Mouse (Mus musculus) heart, embryonic 15.5 days (tissue): Measurements from ENCODE around the gene Tmem158. TPM values are rescaled to one million over a fixed set of nuclear protein-coding genes. Genes with fewer than 3 reads are reported as not detected.
A peak's percentile ranks its signal among the peaks of the same experiment; 100 is the strongest.

Source experiments
- ATAC-seq: fragments of 200-750 bp; cut with Nextera tagmentation; replicated peaks from 2 replicates; pipeline ENCODE4 v1.8.0; 2017; ENCODE audit warnings: low read depth, moderate TSS enrichment; ENCODE audit not compliant: insufficient number of reproducible peaks, insufficient read depth, low FRiP score
- H3K27ac ChIP-seq: fragments of 300-500 bp; sonication (generic); 2 replicates; pipeline ENCODE4 v1.5.1; 2015; ENCODE audit warnings: mild to moderate bottlenecking, inconsistent platforms
- H3K27me3 ChIP-seq: fragments of 300-500 bp; sonication (generic); 2 replicates; pipeline ENCODE4 v1.6.1; 2015; ENCODE audit warnings: inconsistent platforms
- H3K36me3 ChIP-seq: fragments of 300-500 bp; sonication (generic); 2 replicates; pipeline ENCODE4 v1.6.1; 2015; ENCODE audit warnings: mild to moderate bottlenecking, inconsistent platforms
- H3K4me1 ChIP-seq: fragments of 300-500 bp; sonication (generic); replicated peaks from 2 replicates; pipeline ENCODE4 v1.6.1; 2015; ENCODE audit warnings: inconsistent platforms
- H3K4me2 ChIP-seq: fragments of 300-500 bp; sonication (generic); 2 replicates; pipeline ENCODE4 v1.6.1; 2015; ENCODE audit warnings: inconsistent platforms, mild to moderate bottlenecking, moderate library complexity
- H3K4me3 ChIP-seq: fragments of 300-500 bp; sonication (generic); 2 replicates; pipeline ENCODE4 v1.5.1; 2015; ENCODE audit warnings: mild to moderate bottlenecking, inconsistent platforms
- H3K9ac ChIP-seq: fragments of 300-500 bp; sonication (generic); 2 replicates; pipeline ENCODE4 v1.6.1; 2015; ENCODE audit warnings: mild to moderate bottlenecking, inconsistent platforms
- H3K9me3 ChIP-seq: fragments of 300-500 bp; sonication (generic); replicated peaks from 2 replicates; pipeline ENCODE4 v1.6.1; 2016; ENCODE audit warnings: inconsistent platforms
- WGBS: fragments of 180-500 bp; shearing (Covaris S2); methylation state at CpG from one replicate; pipeline ENCODE4 v1.1.7; 2015; ENCODE audit warnings: mixed read lengths; 5-methylcytosine and 5-hydroxymethylcytosine counted together
- polyA plus RNA-seq: library from polyadenylated mRNA; unstranded; fragments of >200 nt; fragmentation: Nextera tagmentation; extraction: Ambion mirVana; gene quantifications from 2 replicates; pipeline ENCODE4 v1.2.1, GENCODE M21; 2015

Gene Tmem158
- polyA plus RNA-seq, 1 experiment from 2014 or later, result 10.4 TPM

DNA sequence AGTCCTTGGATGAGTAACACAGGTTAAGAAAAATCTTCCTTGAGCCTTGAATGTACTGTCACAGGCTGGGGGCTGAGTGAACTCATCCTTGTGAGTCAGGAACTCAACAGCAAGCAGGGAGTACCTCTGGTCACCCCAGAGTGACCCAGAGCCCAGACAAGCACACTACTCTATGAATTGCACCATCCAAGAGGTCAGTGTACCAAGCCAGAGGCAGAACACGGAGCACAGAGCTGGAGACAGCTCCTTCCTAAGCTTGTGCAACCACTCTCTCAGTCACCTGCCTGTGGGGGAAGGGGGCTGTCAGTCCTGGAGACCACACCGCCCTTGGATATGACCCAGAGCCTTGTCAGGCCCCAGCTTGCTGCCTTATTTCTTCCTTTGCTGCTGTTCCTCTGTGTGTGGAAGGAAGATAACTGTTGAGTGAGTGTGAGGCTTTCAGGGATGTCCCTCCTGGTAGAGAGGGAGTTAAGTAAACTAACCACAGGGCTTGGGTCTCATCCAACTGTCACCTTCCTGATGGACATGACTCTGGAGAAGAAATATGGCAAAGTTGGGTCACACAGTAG is 35.6 kb downstream of the Tmem158 start:
- Histone ChIP-seq H3K4me1 (peaks cover 1% of the 10 kb centered on the region), H3K36me3 (no peaks in the 10 kb centered on the region), H3K4me3 (no peak overlapping the region), H3K27ac (no peak overlapping the region), H3K9ac (no peak overlapping the region), H3K27me3 (no peaks in the 10 kb centered on the region), H3K9me3 (no peaks in the 10 kb centered on the region), H3K4me2 (no peak overlapping the region)
- no peak for ATAC-seq
- WGBS, result 40% methylated on average over 2 of the region's 2 CpGs

DNA sequence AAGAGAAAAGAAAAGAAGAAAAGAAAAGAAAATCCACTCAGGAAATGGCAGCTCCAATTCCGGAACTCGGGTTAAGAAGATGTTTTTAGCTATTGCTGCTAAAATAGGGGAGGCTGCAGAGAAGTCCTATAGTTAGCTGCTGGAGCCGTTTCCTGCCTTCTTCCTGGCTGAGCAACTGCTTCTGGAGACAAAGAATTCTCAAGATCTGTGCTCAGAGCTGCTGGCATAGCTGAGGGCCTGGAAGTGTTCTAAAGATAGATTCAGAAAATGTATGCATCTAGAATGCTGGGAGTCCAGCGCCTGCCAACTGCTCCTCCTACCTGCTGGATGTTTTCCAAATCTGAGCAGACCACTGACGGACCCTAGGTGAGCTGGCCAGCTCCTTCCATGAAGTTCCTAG is 40.7 kb downstream of the Tmem158 start:
- Histone ChIP-seq H3K9ac (no peak overlapping the region), H3K4me3 (no peak overlapping the region), H3K9me3 (no peaks in the 10 kb centered on the region), H3K27me3 (peaks cover 7% of the 10 kb centered on the region; the same call in 1 of the 2 replicates), H3K27ac (peak overlapping the region; percentile 72), H3K4me2 (no peak overlapping the region), H3K4me1 (peaks cover 20% of the 10 kb centered on the region), H3K36me3 (no peaks in the 10 kb centered on the region)
- 14% methylated on average over 5 of the region's 5 CpGs for WGBS
- ATAC-seq, result 0 out of 2 replicates have a peak, but pooled peaks have one; percentile 69

DNA sequence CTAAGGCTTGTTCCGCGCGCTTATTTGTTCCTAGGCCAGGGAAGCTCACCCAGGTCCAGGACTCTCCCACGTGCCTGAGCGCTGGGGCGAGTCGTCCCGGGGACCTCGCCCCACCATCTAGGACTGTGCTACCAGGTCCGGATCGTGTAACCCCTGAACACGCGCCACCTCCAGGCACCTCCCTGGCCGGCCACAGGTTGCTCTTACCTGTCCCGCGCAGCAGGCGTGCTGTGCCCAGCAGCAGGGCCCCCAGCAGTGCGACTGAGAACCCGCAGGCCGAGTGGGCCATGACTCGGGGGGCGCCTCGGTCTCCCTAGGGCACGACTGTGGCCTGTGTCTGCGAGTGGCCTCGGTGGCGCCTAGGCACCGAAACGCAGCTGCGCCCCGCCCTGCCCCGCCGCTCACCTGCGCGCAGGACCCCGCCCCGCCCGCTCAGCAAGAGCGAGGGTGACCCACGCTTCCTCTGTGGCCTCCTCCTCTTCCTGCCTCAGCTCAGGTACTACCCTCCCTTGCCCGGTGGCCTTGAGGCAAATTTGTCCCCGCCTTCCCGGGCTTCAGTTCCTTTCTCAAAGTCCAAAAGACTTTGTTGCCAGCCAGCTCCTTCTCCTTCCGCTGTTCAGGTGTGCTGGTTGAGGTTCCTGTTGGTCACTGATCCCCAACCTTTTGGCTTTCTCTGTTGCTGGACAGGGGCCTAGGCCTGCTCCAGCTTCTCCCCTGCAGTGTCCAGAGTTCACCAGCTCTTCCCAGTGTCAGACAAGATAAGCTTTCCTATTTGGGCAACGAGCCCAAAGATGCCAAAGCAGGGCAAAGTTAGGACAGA is 44.7 kb downstream of the Tmem158 start, which contains the start of gene Cdcp1:
Cdcp1 (minus strand) TSS at position 418 of the 820 bp plus-strand sequence.
- peak within 1 kb of the TSS; percentile 34; the same call in 1 of the 2 replicates for H3K9ac ChIP-seq
- H3K4me2 ChIP-seq, result peak within 1 kb of the TSS; percentile 66
- H3K4me3 ChIP-seq, result peak within 1 kb of the TSS; percentile 44
- H3K36me3 ChIP-seq, result no peaks in the 10 kb centered on the region
- H3K9me3 ChIP-seq, result no peaks in the 10 kb centered on the region
- peaks cover 20% of the 10 kb centered on the region for H3K4me1 ChIP-seq
- WGBS, result 8% methylated on average over 45 of the region's 45 CpGs
- peaks cover 10% of the 10 kb centered on the region; the same call in 1 of the 2 replicates for H3K27me3 ChIP-seq
- ATAC-seq, result 0 out of 2 replicates have a peak, but pooled peaks have one; percentile 39
- H3K27ac ChIP-seq, result no peak within 1 kb of the TSS

DNA sequence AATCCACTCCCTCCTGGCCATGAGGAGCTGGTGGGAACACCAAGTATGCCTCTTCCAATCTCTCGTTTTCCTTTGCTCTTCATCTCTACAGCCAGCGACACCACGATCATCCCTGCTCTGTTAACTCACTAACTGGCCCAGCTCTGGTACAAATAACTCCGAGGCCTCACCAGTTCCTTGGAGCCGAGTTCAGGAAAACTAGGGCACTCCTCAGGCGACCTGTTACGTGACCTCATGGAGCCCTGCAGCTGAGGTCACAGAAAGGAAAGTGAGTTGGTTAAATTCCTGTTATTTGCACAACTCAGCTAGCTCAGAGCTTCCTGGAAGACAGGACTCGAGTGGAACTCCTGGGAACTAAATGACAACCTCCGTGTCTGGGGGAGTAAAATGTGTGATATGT is 47.2 kb downstream of the Tmem158 start:
- no peak overlapping the region for H3K9ac ChIP-seq
- H3K36me3 ChIP-seq, result no peaks in the 10 kb centered on the region
- 62% methylated on average over 9 of the region's 9 CpGs for WGBS
- peaks cover 10% of the 10 kb centered on the region; the same call in 1 of the 2 replicates for H3K27me3 ChIP-seq
- H3K4me1 ChIP-seq, result peaks cover 11% of the 10 kb centered on the region
- H3K9me3 ChIP-seq, result no peaks in the 10 kb centered on the region
- ATAC-seq, result no peak
- H3K27ac ChIP-seq, result no peak overlapping the region
- H3K4me2 ChIP-seq, result no peak overlapping the region
- no peak overlapping the region for H3K4me3 ChIP-seq

Other genes with a start within 250 kb of the Tmem158 start
- 15.4 and 18.1 TPM in 2 replicates for gene Tmem42, start 239.4 kb downstream of the Tmem158 start, polyA plus RNA-seq
- gene Tgm4, start 226.0 kb downstream of the Tmem158 start, polyA plus RNA-seq, result 0.24 and 0.30 TPM in 2 replicates
- 44.2 and 52.7 TPM in 2 replicates for gene Zdhhc3, start 147.6 kb downstream of the Tmem158 start, polyA plus RNA-seq
- 63.9 and 76.4 TPM in 2 replicates for gene Exosc7, start 147.5 kb downstream of the Tmem158 start, polyA plus RNA-seq
- 1.5 and 2.9 TPM in 2 replicates for gene Clec3b, start 109.8 kb downstream of the Tmem158 start, polyA plus RNA-seq
- 0.39 and 2.4 TPM in 2 replicates for gene Cdcp1, start 44.7 kb downstream of the Tmem158 start, polyA plus RNA-seq
- 783 and 885 TPM in 2 replicates for gene Lars2, start 106.2 kb upstream of the Tmem158 start, polyA plus RNA-seq
- gene Limd1, start 217.9 kb upstream of the Tmem158 start, polyA plus RNA-seq, result 50.3 and 56.1 TPM in 2 replicates